Mouse (Mus musculus) forebrain, embryonic 12.5 days (tissue): Measurements from ENCODE around the gene Commd6. TPM values are rescaled to one million over a fixed set of nuclear protein-coding genes. Genes with fewer than 3 reads are reported as not detected.
A peak's percentile ranks its signal among the peaks of the same experiment; 100 is the strongest.

Experiments
- ATAC-seq: fragments of 200-750 bp; cut with Nextera tagmentation; 2 replicates; pipeline ENCODE4 v1.8.0; 2017; ENCODE audit warnings: moderate TSS enrichment; ENCODE audit not compliant: low FRiP score
- H3K27ac ChIP-seq: fragments of 300-500 bp; sonication (generic); 2 replicates; pipeline ENCODE4 v1.5.1; 2016; ENCODE audit warnings: mild to moderate bottlenecking
- H3K27me3 ChIP-seq: fragments of 300-500 bp; sonication (generic); 2 replicates; pipeline ENCODE4 v1.6.1; 2016; ENCODE audit warnings: mild to moderate bottlenecking
- H3K36me3 ChIP-seq: fragments of 300-500 bp; sonication (generic); replicated peaks from 2 replicates; pipeline ENCODE4 v1.6.1; 2016; ENCODE audit warnings: mild to moderate bottlenecking
- H3K4me1 ChIP-seq: fragments of 300-500 bp; sonication (generic); 2 replicates; pipeline ENCODE4 v1.6.1; 2016
- H3K4me2 ChIP-seq: fragments of 300-500 bp; sonication (generic); 2 replicates; pipeline ENCODE4 v1.6.1; 2016; ENCODE audit warnings: mild to moderate bottlenecking, moderate library complexity
- H3K4me3 ChIP-seq: fragments of 300-500 bp; sonication (generic); replicated peaks from 2 replicates; pipeline ENCODE4 v1.5.1; 2016; ENCODE audit warnings: mild to moderate bottlenecking
- H3K9ac ChIP-seq: fragments of 300-500 bp; sonication (generic); 2 replicates; pipeline ENCODE4 v1.6.1; 2016; ENCODE audit warnings: mild to moderate bottlenecking
- H3K9me3 ChIP-seq: fragments of 300-500 bp; sonication (generic); 2 replicates; pipeline ENCODE4 v1.6.1; 2016
- WGBS: fragments of 180-500 bp; shearing (Covaris S2); methylation state at CpG from one replicate; pipeline ENCODE4 v1.1.7; 2016; 5-methylcytosine and 5-hydroxymethylcytosine counted together
- polyA plus RNA-seq: library from polyadenylated mRNA; unstranded; fragments of >200 nt; fragmentation: Nextera tagmentation; extraction: Ambion mirVana; gene quantifications from 2 replicates; pipeline ENCODE4 v1.2.1, GENCODE M21; 2016

Commd6 gene
- polyA plus RNA-seq, 1 experiment from 2014 or later = 101 TPM

GRCm38 (mm10) chr14:101652571-101652970 is 12.1 kb upstream of the Commd6 start:
- no peak overlapping the region for H3K9ac ChIP-seq
- no peaks in the 10 kb centered on the region for H3K9me3 ChIP-seq
- no peaks in the 10 kb centered on the region for H3K36me3 ChIP-seq
- no peak for ATAC-seq
- peaks cover 7% of the 10 kb centered on the region for H3K4me1 ChIP-seq
- WGBS = 97% methylated on average over 6 of the region's 6 CpGs
- no peaks in the 10 kb centered on the region for H3K27me3 ChIP-seq
- H3K4me3 ChIP-seq = no peak overlapping the region
- no peak overlapping the region for H3K27ac ChIP-seq
- no peak overlapping the region for H3K4me2 ChIP-seq

- no peak overlapping the region for H3K9ac ChIP-seq
- ATAC-seq = no peak
- no peaks in the 10 kb centered on the region for H3K36me3 ChIP-seq
- H3K9me3 ChIP-seq = no peaks in the 10 kb centered on the region
- WGBS = 87% methylated on average over 4 of the region's 4 CpGs
- no peak overlapping the region for H3K4me2 ChIP-seq
- H3K4me1 ChIP-seq = peaks cover 7% of the 10 kb centered on the region
- no peak overlapping the region for H3K4me3 ChIP-seq
- no peaks in the 10 kb centered on the region for H3K27me3 ChIP-seq
- no peak overlapping the region for H3K27ac ChIP-seq
Measured at GRCm38 (mm10) chr14:101650551-101650950, 10.1 kb upstream of the Commd6 start.

- Histone ChIP-seq H3K4me2 (no peak overlapping the region), H3K27ac (no peak overlapping the region), H3K4me3 (no peak overlapping the region), H3K9ac (no peak overlapping the region), H3K36me3 (no peaks in the 10 kb centered on the region), H3K4me1 (no peaks in the 10 kb centered on the region), H3K9me3 (no peaks in the 10 kb centered on the region), H3K27me3 (no peaks in the 10 kb centered on the region)
- 88% methylated on average over 1 of the region's 1 CpGs for WGBS
- no peak for ATAC-seq
Measured at GRCm38 (mm10) chr14:101644948-101645347, 4.5 kb upstream of the Commd6 start.

- Histone ChIP-seq H3K9ac (no peak overlapping the region), H3K27ac (no peak overlapping the region), H3K4me1 (peaks cover 6% of the 10 kb centered on the region), H3K4me3 (no peak overlapping the region), H3K27me3 (no peaks in the 10 kb centered on the region), H3K4me2 (no peak overlapping the region), H3K36me3 (peaks cover 13% of the 10 kb centered on the region), H3K9me3 (no peaks in the 10 kb centered on the region)
- ATAC-seq = no peak
- 89% methylated on average over 6 of the region's 6 CpGs for WGBS
Measured at GRCm38 (mm10) chr14:101637381-101637780, 3.1 kb downstream of the Commd6 start.

- Histone ChIP-seq H3K4me1 (peaks cover 6% of the 10 kb centered on the region), H3K9ac (no peak overlapping the region), H3K36me3 (peaks cover 14% of the 10 kb centered on the region), H3K9me3 (no peaks in the 10 kb centered on the region), H3K4me2 (no peak overlapping the region), H3K27me3 (no peaks in the 10 kb centered on the region), H3K27ac (no peak overlapping the region), H3K4me3 (no peak overlapping the region)
- WGBS = 92% methylated on average over 1 of the region's 1 CpGs
- ATAC-seq = no peak
Measured at GRCm38 (mm10) chr14:101635765-101636164, 4.7 kb downstream of the Commd6 start.

- Histone ChIP-seq H3K9ac (no peak overlapping the region), H3K27ac (no peak overlapping the region), H3K36me3 (peaks cover 11% of the 10 kb centered on the region), H3K27me3 (no peaks in the 10 kb centered on the region), H3K4me1 (no peaks in the 10 kb centered on the region), H3K4me2 (no peak overlapping the region), H3K9me3 (no peaks in the 10 kb centered on the region), H3K4me3 (no peak overlapping the region)
- no peak for ATAC-seq
- 92% methylated on average over 2 of the region's 2 CpGs for WGBS
Measured at GRCm38 (mm10) chr14:101630548-101630947, 9.9 kb downstream of the Commd6 start.

GRCm38 (mm10) chr14:101617680-101618079 is 22.8 kb downstream of the Commd6 start:
- Histone ChIP-seq H3K36me3 (no peaks in the 10 kb centered on the region), H3K9me3 (no peaks in the 10 kb centered on the region), H3K4me1 (no peaks in the 10 kb centered on the region), H3K27me3 (no peaks in the 10 kb centered on the region), H3K9ac (no peak overlapping the region), H3K27ac (no peak overlapping the region), H3K4me3 (no peak overlapping the region), H3K4me2 (no peak overlapping the region)
- 92% methylated on average over 5 of the region's 5 CpGs for WGBS
- ATAC-seq = no peak

GRCm38 (mm10) chr14:101616178-101616577 is 24.3 kb downstream of the Commd6 start:
- no peak for ATAC-seq

GRCm38 (mm10) chr14:101613206-101613605 is 27.3 kb downstream of the Commd6 start:
- Histone ChIP-seq H3K36me3 (no peaks in the 10 kb centered on the region), H3K9me3 (no peaks in the 10 kb centered on the region), H3K9ac (no peak overlapping the region), H3K4me1 (0 out of 2 replicates have a peak, but pooled peaks cover 2% of the 10 kb centered on the region), H3K4me2 (no peak overlapping the region), H3K27me3 (peaks cover 4% of the 10 kb centered on the region; the same call in 1 of the 2 replicates), H3K4me3 (no peak overlapping the region), H3K27ac (no peak overlapping the region)
- no peak for ATAC-seq
- 52% methylated on average over 1 of the region's 1 CpGs for WGBS

More at GRCm38 (mm10) chr14:101616178-101616577, 24.3 kb downstream of the Commd6 start:
- 90% methylated on average over 9 of the region's 9 CpGs for WGBS
- Histone ChIP-seq H3K4me1 (no peaks in the 10 kb centered on the region), H3K36me3 (no peaks in the 10 kb centered on the region), H3K27me3 (no peaks in the 10 kb centered on the region), H3K9me3 (no peaks in the 10 kb centered on the region), H3K4me3 (no peak overlapping the region), H3K27ac (no peak overlapping the region), H3K9ac (no peak overlapping the region), H3K4me2 (no peak overlapping the region)

GRCm38 (mm10) chr14:101610701-101611100 is 29.8 kb downstream of the Commd6 start:
- H3K9me3 ChIP-seq = no peaks in the 10 kb centered on the region
- 83% methylated on average over 10 of the region's 10 CpGs for WGBS
- no peak overlapping the region for H3K9ac ChIP-seq
- H3K4me3 ChIP-seq = no peak overlapping the region
- no peak overlapping the region for H3K27ac ChIP-seq
- ATAC-seq = no peak
- H3K27me3 ChIP-seq = peaks cover 15% of the 10 kb centered on the region
- no peaks in the 10 kb centered on the region for H3K36me3 ChIP-seq
- H3K4me2 ChIP-seq = no peak overlapping the region
- peaks cover 12% of the 10 kb centered on the region for H3K4me1 ChIP-seq

GRCm38 (mm10) chr14:101608519-101609368 is 31.7 kb downstream of the Commd6 start, which contains the start of gene Tbc1d4:
Gene Tbc1d4, minus strand, starts transcription at chr14:101609191.
- Histone ChIP-seq H3K4me1 (peaks cover 12% of the 10 kb centered on the region), H3K9ac (peak within 1 kb of the TSS; percentile 74), H3K36me3 (no peaks in the 10 kb centered on the region), H3K9me3 (no peaks in the 10 kb centered on the region), H3K27me3 (peaks cover 15% of the 10 kb centered on the region), H3K27ac (peak within 1 kb of the TSS; percentile 53; the same call in 1 of the 2 replicates), H3K4me2 (peak within 1 kb of the TSS; percentile 97), H3K4me3 (peak within 1 kb of the TSS; percentile 71)
- peak; percentile 87 for ATAC-seq
- WGBS = under 1% methylated on average over 62 of the region's 62 CpGs

- H3K9ac ChIP-seq = peak overlapping the region; percentile 74
Measured at GRCm38 (mm10) chr14:101607631-101608518, 32.6 kb downstream of the Commd6 start.

More at GRCm38 (mm10) chr14:101607631-101608518, 32.6 kb downstream of the Commd6 start:
- Histone ChIP-seq H3K4me3 (peak overlapping the region; percentile 71), H3K9me3 (no peaks in the 10 kb centered on the region), H3K27ac (no peak overlapping the region), H3K27me3 (peaks cover 15% of the 10 kb centered on the region), H3K4me1 (peaks cover 12% of the 10 kb centered on the region), H3K36me3 (no peaks in the 10 kb centered on the region), H3K4me2 (peak overlapping the region; percentile 97)
- under 1% methylated on average over 62 of the region's 62 CpGs for WGBS
- ATAC-seq = peak; percentile 72
